Mouse (Mus musculus) midbrain, embryonic 11.5 days (tissue): ENCODE measurements at regions not wholly inside any gene's neighbourhood (a gene's known extent, or its start where the extent isn't known, plus 50 kb on each side); places are given as distances from the start of the nearest gene placed in this dataset.

Experiments
- ATAC-seq: fragments of 200-750 bp; cut with Nextera tagmentation; 2 replicates; pipeline ENCODE4 v1.8.0; 2017; ENCODE audit warnings: moderate TSS enrichment, moderate library complexity; ENCODE audit not compliant: low FRiP score
- DNase-seq: peaks from one replicate; pipeline ENCODE4 v3.0.0; 2015; ENCODE audit warnings: low spot score; ENCODE audit errors: missing footprints
- H3K27ac ChIP-seq: fragments of 300-500 bp; sonication (generic); 2 replicates; pipeline ENCODE4 v1.5.1; 2014; ENCODE audit warnings: low read depth, low read length
- H3K27me3 ChIP-seq: fragments of 300-500 bp; sonication (generic); 2 replicates; pipeline ENCODE4 v1.6.1; 2014; ENCODE audit warnings: mild to moderate bottlenecking, low read length, moderate library complexity, mixed read lengths; ENCODE audit not compliant: control insufficient read depth, insufficient read depth
- H3K36me3 ChIP-seq: fragments of 300-500 bp; sonication (generic); 2 replicates; pipeline ENCODE4 v1.6.1; 2014; ENCODE audit warnings: mild to moderate bottlenecking, low read length, moderate library complexity, mixed read lengths; ENCODE audit not compliant: control insufficient read depth, insufficient read depth
- H3K4me1 ChIP-seq: fragments of 300-500 bp; sonication (generic); 2 replicates; pipeline ENCODE4 v1.6.1; 2014; ENCODE audit warnings: low read length; ENCODE audit not compliant: control insufficient read depth, insufficient read depth
- H3K4me2 ChIP-seq: fragments of 300-500 bp; sonication (generic); 2 replicates; pipeline ENCODE4 v1.6.1; 2014; ENCODE audit warnings: mild to moderate bottlenecking, moderate library complexity
- H3K4me3 ChIP-seq: fragments of 300-500 bp; sonication (generic); 2 replicates; pipeline ENCODE4 v1.5.1; 2014; ENCODE audit warnings: low read depth, low read length
- H3K9ac ChIP-seq: fragments of 300-500 bp; sonication (generic); 2 replicates; pipeline ENCODE4 v1.6.1; 2014; ENCODE audit warnings: low read length
- H3K9me3 ChIP-seq: fragments of 300-500 bp; sonication (generic); 2 replicates; pipeline ENCODE4 v1.6.1; 2016; ENCODE audit warnings: low read length; ENCODE audit not compliant: control insufficient read depth
- WGBS: fragments of 180-500 bp; shearing (Covaris S2); extraction: QIAGEN DNeasy Blood & Tissue Kit; methylation state at CpG from one replicate; pipeline ENCODE4 v1.1.7; 2014; 5-methylcytosine and 5-hydroxymethylcytosine counted together

DNA sequence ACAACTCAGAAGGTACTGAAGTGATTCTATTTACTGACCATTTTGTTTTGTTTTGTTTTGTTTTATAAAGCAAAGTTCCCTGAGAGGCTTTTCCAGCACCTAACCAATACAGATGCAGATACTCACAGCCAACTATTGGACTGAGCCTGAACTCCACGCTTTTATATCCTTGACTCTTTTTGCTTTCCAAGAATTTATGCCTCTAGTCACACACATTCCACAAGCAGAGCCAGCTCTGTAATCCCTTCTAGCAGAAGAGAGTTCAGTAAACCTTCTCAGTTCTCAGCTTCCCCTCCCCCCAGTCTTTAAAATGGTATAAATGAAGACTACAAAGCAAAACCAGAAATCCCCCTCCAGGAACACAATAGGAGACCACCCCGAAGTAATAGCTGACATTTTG, 269.0 kb upstream of the 1700003H04Rik start:
- no peak overlapping the region for H3K4me2 ChIP-seq
- no peak overlapping the region for H3K9ac ChIP-seq
- no peaks in the 10 kb centered on the region for H3K4me1 ChIP-seq
- H3K27me3 ChIP-seq, result no peaks in the 10 kb centered on the region
- no peak overlapping the region for H3K4me3 ChIP-seq
- H3K27ac ChIP-seq, result no peak overlapping the region
- WGBS, result 63% methylated on average over 2 of the region's 2 CpGs
- ATAC-seq (no peak), DNase-seq (no peak)
- no peaks in the 10 kb centered on the region for H3K36me3 ChIP-seq
- no peaks in the 10 kb centered on the region for H3K9me3 ChIP-seq

DNA sequence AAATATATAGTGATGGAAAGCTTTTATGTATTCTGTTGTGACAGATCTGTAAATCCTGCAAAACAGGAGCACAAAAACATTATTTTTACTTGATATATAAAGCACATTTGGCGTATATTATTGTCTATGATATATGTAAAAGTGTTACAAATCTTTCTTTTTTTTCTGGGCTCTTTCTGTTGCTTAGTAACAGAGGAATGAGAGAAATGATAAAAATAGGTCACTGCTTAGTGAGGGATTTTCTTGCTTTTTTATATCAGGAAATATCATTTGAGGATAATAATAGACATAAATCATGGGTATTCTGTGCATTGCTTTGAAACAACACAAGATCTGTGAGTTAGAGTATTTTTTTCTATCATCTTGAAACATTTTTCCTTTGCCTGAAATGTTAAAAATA, 239.7 kb upstream of the 1700003H04Rik start:
- 96% methylated on average over 1 of the region's 1 CpGs for WGBS
- Histone ChIP-seq H3K27ac (no peak overlapping the region), H3K36me3 (no peaks in the 10 kb centered on the region), H3K4me2 (no peak overlapping the region), H3K9ac (no peak overlapping the region), H3K27me3 (no peaks in the 10 kb centered on the region), H3K9me3 (no peaks in the 10 kb centered on the region), H3K4me1 (no peaks in the 10 kb centered on the region), H3K4me3 (no peak overlapping the region)
- DNase-seq (no peak), ATAC-seq (no peak)

GRCm38 (mm10) chr3:124806891-124807290, 226.0 kb upstream of the 1700003H04Rik start:
- H3K27ac ChIP-seq, result no peak overlapping the region
- WGBS, result 83% methylated on average over 1 of the region's 1 CpGs
- no peaks in the 10 kb centered on the region for H3K36me3 ChIP-seq
- H3K4me2 ChIP-seq, result no peak overlapping the region
- H3K4me1 ChIP-seq, result no peaks in the 10 kb centered on the region
- ATAC-seq, result no peak
- H3K27me3 ChIP-seq, result no peaks in the 10 kb centered on the region
- no peak for DNase-seq
- H3K9me3 ChIP-seq, result no peaks in the 10 kb centered on the region
- no peak overlapping the region for H3K4me3 ChIP-seq
- H3K9ac ChIP-seq, result no peak overlapping the region

- Histone ChIP-seq H3K9ac (no peak overlapping the region), H3K27me3 (no peaks in the 10 kb centered on the region), H3K4me2 (no peak overlapping the region), H3K36me3 (no peaks in the 10 kb centered on the region), H3K4me3 (no peak overlapping the region), H3K27ac (no peak overlapping the region), H3K9me3 (no peaks in the 10 kb centered on the region), H3K4me1 (no peaks in the 10 kb centered on the region)
- peak; percentile 76 for ATAC-seq
- DNase-seq, result peak; percentile 84
- WGBS, result 62% methylated on average over 7 of the region's 7 CpGs
Measured at GRCm38 (mm10) chr3:124789220-124790017, 208.5 kb upstream of the 1700003H04Rik start.

- H3K27me3 ChIP-seq, result no peaks in the 10 kb centered on the region
- no peak for ATAC-seq
- no peak overlapping the region for H3K4me2 ChIP-seq
- no peak overlapping the region for H3K9ac ChIP-seq
- no peaks in the 10 kb centered on the region for H3K9me3 ChIP-seq
- no peaks in the 10 kb centered on the region for H3K36me3 ChIP-seq
- H3K4me1 ChIP-seq, result no peaks in the 10 kb centered on the region
- 89% methylated on average over 1 of the region's 1 CpGs for WGBS
- no peak overlapping the region for H3K4me3 ChIP-seq
- no peak for DNase-seq
- no peak overlapping the region for H3K27ac ChIP-seq
Measured at GRCm38 (mm10) chr3:124788181-124788580, 207.3 kb upstream of the 1700003H04Rik start.

- ATAC-seq (no peak), DNase-seq (no peak)
- H3K27ac ChIP-seq, result no peak overlapping the region
- 81% methylated on average over 1 of the region's 1 CpGs for WGBS
- no peaks in the 10 kb centered on the region for H3K4me1 ChIP-seq
- no peak overlapping the region for H3K4me2 ChIP-seq
- no peak overlapping the region for H3K9ac ChIP-seq
- H3K27me3 ChIP-seq, result no peaks in the 10 kb centered on the region
- H3K36me3 ChIP-seq, result no peaks in the 10 kb centered on the region
- H3K4me3 ChIP-seq, result no peak overlapping the region
- H3K9me3 ChIP-seq, result no peaks in the 10 kb centered on the region
Measured at GRCm38 (mm10) chr3:124770326-124770725, 189.4 kb upstream of the 1700003H04Rik start.

DNA sequence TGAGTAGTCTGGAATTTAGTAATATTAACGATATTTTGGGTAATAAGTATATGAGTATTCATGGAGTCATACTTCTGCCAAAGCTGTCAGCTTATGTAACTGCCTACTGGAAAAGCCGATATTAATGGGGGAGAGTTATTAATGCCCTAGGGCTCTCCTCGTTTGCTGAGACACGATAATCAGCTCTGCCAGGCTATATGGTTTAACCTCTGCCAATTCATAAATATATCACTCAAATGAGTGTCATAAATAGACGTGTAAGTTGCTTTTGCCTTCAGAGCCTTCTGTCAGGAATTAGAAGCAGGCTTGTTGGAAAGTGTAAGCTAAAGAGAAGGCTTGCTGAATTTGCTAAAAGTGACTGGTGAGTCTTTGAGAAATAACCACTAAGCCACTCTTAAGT, 188.4 kb upstream of the 1700003H04Rik start:
- Histone ChIP-seq H3K4me1 (no peaks in the 10 kb centered on the region), H3K36me3 (no peaks in the 10 kb centered on the region), H3K27me3 (no peaks in the 10 kb centered on the region), H3K9me3 (no peaks in the 10 kb centered on the region), H3K9ac (no peak overlapping the region), H3K27ac (no peak overlapping the region), H3K4me3 (no peak overlapping the region), H3K4me2 (no peak overlapping the region)
- WGBS, result 84% methylated on average over 5 of the region's 5 CpGs
- DNase-seq (no peak), ATAC-seq (no peak)

- H3K9ac ChIP-seq, result no peak overlapping the region
- H3K4me1 ChIP-seq, result no peaks in the 10 kb centered on the region
- H3K4me3 ChIP-seq, result no peak overlapping the region
- DNase-seq (no peak), ATAC-seq (no peak)
- no peak overlapping the region for H3K4me2 ChIP-seq
- no peaks in the 10 kb centered on the region for H3K36me3 ChIP-seq
- no peaks in the 10 kb centered on the region for H3K27me3 ChIP-seq
- no peaks in the 10 kb centered on the region for H3K9me3 ChIP-seq
- no peak overlapping the region for H3K27ac ChIP-seq
- WGBS, result 86% methylated on average over 2 of the region's 2 CpGs
Measured at GRCm38 (mm10) chr3:124755693-124756435, 175.0 kb upstream of the 1700003H04Rik start.

- DNase-seq (no peak), ATAC-seq (no peak)
- Histone ChIP-seq H3K4me2 (no peak overlapping the region), H3K27me3 (no peaks in the 10 kb centered on the region), H3K36me3 (no peaks in the 10 kb centered on the region), H3K4me3 (no peak overlapping the region), H3K4me1 (no peaks in the 10 kb centered on the region), H3K9ac (no peak overlapping the region), H3K9me3 (no peaks in the 10 kb centered on the region), H3K27ac (no peak overlapping the region)
Measured at GRCm38 (mm10) chr3:124752571-124753118, 171.7 kb upstream of the 1700003H04Rik start.
